Mouse (Mus musculus) small intestine, adult 2 months (tissue): ENCODE data around the gene Hsd17b12.

Source experiments
- CTCF ChIP-seq: fragments of 200-500 bp; IDR thresholded peaks from 2 replicates; pipeline ENCODE4 v1.5.1; 2012; ENCODE audit warnings: low read depth, mild to moderate bottlenecking, control low read depth, inconsistent platforms, low read length, moderate library complexity, mixed read lengths; ENCODE audit not compliant: insufficient replicate concordance, insufficient read length; ENCODE audit errors: extremely low read depth
- POLR2A ChIP-seq: fragments of 200-500 bp; IDR thresholded peaks from 2 replicates; pipeline ENCODE4 v1.6.1; 2012; ENCODE audit warnings: low read depth, mild to moderate bottlenecking, control low read depth, inconsistent platforms, low read length, moderate library complexity

GRCm38 (mm10) chr2:94066540-94067135 is 91.1 kb downstream of the Hsd17b12 start:
- no peak for TF ChIP-seq CTCF
- no peak for TF ChIP-seq POLR2A
